Mouse (Mus musculus): ENCODE data around the gene Defb28.

- no peak for TF ChIP-seq GATA1 (IDR thresholded peaks at IDR 0.05; ENCODE audit: borderline replicate concordance, low read length)
- no peak for TF ChIP-seq FLI1 (IDR thresholded peaks at IDR 0.05; ENCODE audit: low read length)
These were observed 51.0 kb downstream of the Defb28 start, which contains the start of gene Gm17416 for GRCm38 (mm10) chr2:152569038-152569437.
